8 mouse cellular contexts compared by ENCODE assay signal in the genomic region with DNA sequence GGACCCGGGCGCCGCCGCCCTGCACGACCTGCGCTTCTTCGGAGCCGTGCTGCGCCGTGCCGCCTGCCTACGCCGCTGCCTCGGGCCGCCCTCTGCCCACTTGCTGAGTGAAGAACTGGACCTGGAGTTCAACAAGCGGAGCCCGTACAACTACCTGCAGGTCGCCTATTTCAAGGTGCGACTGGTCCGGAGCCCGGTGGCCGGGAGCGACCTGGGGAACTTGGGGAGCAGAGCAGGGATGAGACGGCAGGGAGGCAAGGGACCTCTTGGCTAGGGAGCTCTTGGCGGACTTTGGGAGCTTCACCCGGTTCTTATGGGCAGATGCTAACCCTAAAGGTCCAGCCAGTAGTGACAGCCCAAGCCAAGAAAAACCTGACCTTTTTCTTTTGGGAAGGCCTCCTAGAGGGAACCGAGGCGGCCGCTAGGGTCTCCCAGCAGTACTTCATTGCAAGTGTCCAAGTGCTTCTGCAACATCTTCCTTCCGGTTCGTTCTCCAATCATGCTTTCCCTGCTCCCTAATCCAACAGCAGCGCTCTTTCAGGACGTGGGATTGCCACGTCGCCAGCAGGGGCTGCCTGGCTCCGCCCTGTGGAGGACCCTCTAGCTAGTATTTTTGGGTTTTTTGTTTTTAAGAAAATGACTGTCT. TPM values are rescaled to one million over a fixed set of nuclear protein-coding genes. Genes with fewer than 3 reads are reported as not detected.
DNase-seq lines count a peak whose midpoint lies in the region; ATAC-seq lines count a peak whose summit lies in the region.

No protein-coding gene starts in this region.

- peak overlapping the region; percentile 71 for H3K9ac ChIP-seq in hindbrain, embryonic 15.5 days

- peak; percentile 22 for ATAC-seq in cerebellum, adult (ENCODE audit: insufficient number of reproducible peaks, low FRiP score, low TSS enrichment)
- ATAC-seq in frontal cortex, adult (ENCODE audit: low TSS enrichment) = peak; percentile 61; the same call in 1 of the 2 replicates
- ATAC-seq in hindbrain, embryonic 15.5 days (ENCODE audit: low FRiP score, low read depth) = peak; percentile 27; the same call in 1 of the 2 replicates

- peaks cover 24% of the 10 kb centered on the region for H3K36me3 ChIP-seq in hindbrain, embryonic 15.5 days

- H3K9me3 ChIP-seq in hindbrain, embryonic 15.5 days = no peaks in the 10 kb centered on the region

- no peak for DNase-seq in cerebellum, adult 11 months
- peak; percentile 62 for DNase-seq in cerebellum, adult 9-10 months
- peak; percentile 27 to 39 for DNase-seq in left cerebral cortex, adult 8-10 months (ENCODE audit: low spot score in 2 of 2)
- DNase-seq in lung, postnatal 4 days = peak; percentile 54 to 65
- peak; percentile 47 for DNase-seq in right cerebral cortex, postnatal 14 days

- peak overlapping the region; percentile 86 for H3K4me2 ChIP-seq in hindbrain, embryonic 15.5 days

- H3K4me3 ChIP-seq in hindbrain, embryonic 15.5 days = peak overlapping the region; percentile 95

- under 1% methylated on average over 36 of the region's 36 CpGs for WGBS in hindbrain, embryonic 15.5 days

- no peaks in the 10 kb centered on the region for H3K27me3 ChIP-seq in hindbrain, embryonic 15.5 days

- H3K27ac ChIP-seq in hindbrain, embryonic 15.5 days (replicated peaks) = peak overlapping the region; percentile 78

- peaks cover 27% of the 10 kb centered on the region for H3K4me1 ChIP-seq in hindbrain, embryonic 15.5 days (replicated peaks)

RNA-seq across cellular contexts. Expression of a gene that starts 0.7 kb away (rescaled TPM):
- 11.6 and 12.0 TPM in 2 replicates for polyA plus RNA-seq in hindbrain, embryonic 15.5 days (2015; fragmentation: Nextera tagmentation; extraction: Ambion mirVana)
- total RNA-seq in left cerebral cortex, adult 8-10 months (2022) = 1 to 10 TPM; 7.0 to 8.9 (median 8.0) TPM

RNA-seq across cellular contexts. Expression of a gene that starts 0.9 kb away (rescaled TPM):
- 28.7 and 29.4 TPM in 2 replicates for polyA plus RNA-seq in hindbrain, embryonic 15.5 days (2015; fragmentation: Nextera tagmentation; extraction: Ambion mirVana)
- 10 to 100 TPM; 21.6 to 30.7 (median 28.2) TPM for total RNA-seq in left cerebral cortex, adult 8-10 months (2022)

RNA-seq across cellular contexts. Expression of a gene that starts 15.4 kb away (rescaled TPM):
- 0.16 TPM in 2 replicates for polyA plus RNA-seq in hindbrain, embryonic 15.5 days (2015; fragmentation: Nextera tagmentation; extraction: Ambion mirVana)
- total RNA-seq in left cerebral cortex, adult 8-10 months (2022) = under 1 TPM; 0.37 to 0.72 (median 0.55) TPM

RNA-seq across cellular contexts. Expression of a gene that starts 21.8 kb away (rescaled TPM):
- 0.80 and 1.2 TPM in 2 replicates for polyA plus RNA-seq in hindbrain, embryonic 15.5 days (2015; fragmentation: Nextera tagmentation; extraction: Ambion mirVana)
- total RNA-seq in left cerebral cortex, adult 8-10 months (2022) = under 1 TPM in 3 of 4 experiments, not detected in 1; 0.13 to 0.60 (median 0.53) TPM

RNA-seq across cellular contexts. Expression of a gene that starts 38.3 kb away (rescaled TPM):
- 221 and 231 TPM in 2 replicates for polyA plus RNA-seq in hindbrain, embryonic 15.5 days (2015; fragmentation: Nextera tagmentation; extraction: Ambion mirVana)
- total RNA-seq in left cerebral cortex, adult 8-10 months (2022) = 10 to 100 TPM; 15.2 to 18.2 (median 16.4) TPM
